Mouse (Mus musculus): ENCODE measurements around the gene Gm33543. TPM values are rescaled to one million over a fixed set of nuclear protein-coding genes. Genes with fewer than 3 reads are reported as not detected.

Gene Gm33543
- polyA plus RNA-seq, 1 experiment = 0.30 TPM

- H3K27me3 ChIP-seq (ENCODE audit: control insufficient read depth, insufficient read depth, low read length) = no peaks in the 10 kb centered on the region
- H3K4me3 ChIP-seq (ENCODE audit: control insufficient read depth, insufficient read depth, low read length) = peak overlapping the region; percentile 52
- H3K27ac ChIP-seq (ENCODE audit: control insufficient read depth, insufficient read depth, low read length) = peak overlapping the region; percentile 47; the same call in 1 of the 2 replicates
- DNase-seq = no peak
- WGBS = 37% methylated on average over 17 of the region's 17 CpGs
- no peaks in the 10 kb centered on the region for H3K36me3 ChIP-seq (ENCODE audit: control insufficient read depth, insufficient read depth, low read length)
- TF ChIP-seq POLR2A (IDR thresholded peaks at IDR 0.05; ENCODE audit: control insufficient read depth, extremely low read depth, insufficient read depth, low read length, poor library complexity) (no peak), CTCF (IDR thresholded peaks at IDR 0.05; ENCODE audit: borderline replicate concordance, control insufficient read depth, extremely low read depth, insufficient read depth, low read length, poor library complexity) (no peak)
- peaks cover 3% of the 10 kb centered on the region for H3K4me1 ChIP-seq (replicated peaks; ENCODE audit: control insufficient read depth, insufficient read depth, low read length)
These were observed 37.5 kb upstream of the Gm33543 start for GRCm38 (mm10) chr10:95879983-95880934.

GRCm38 (mm10) chr10:95870782-95871181 is 28.1 kb upstream of the Gm33543 start:
- WGBS = 91% methylated on average over 2 of the region's 2 CpGs
- TF ChIP-seq POLR2A (IDR thresholded peaks at IDR 0.05; ENCODE audit: control insufficient read depth, extremely low read depth, insufficient read depth, low read length, poor library complexity) (no peak), CTCF (IDR thresholded peaks at IDR 0.05; ENCODE audit: borderline replicate concordance, control insufficient read depth, extremely low read depth, insufficient read depth, low read length, poor library complexity) (no peak)

GRCm38 (mm10) chr10:95868348-95868747 is 25.6 kb upstream of the Gm33543 start:
- TF ChIP-seq POLR2A (IDR thresholded peaks at IDR 0.05; ENCODE audit: control insufficient read depth, extremely low read depth, insufficient read depth, low read length, poor library complexity) = no peak
- TF ChIP-seq CTCF (IDR thresholded peaks at IDR 0.05; ENCODE audit: borderline replicate concordance, control insufficient read depth, extremely low read depth, insufficient read depth, low read length, poor library complexity) = no peak
- no peak overlapping the region for H3K27ac ChIP-seq (ENCODE audit: control insufficient read depth, insufficient read depth, low read length)
- H3K4me1 ChIP-seq (replicated peaks; ENCODE audit: control insufficient read depth, insufficient read depth, low read length) = no peaks in the 10 kb centered on the region
- no peaks in the 10 kb centered on the region for H3K27me3 ChIP-seq (ENCODE audit: control insufficient read depth, insufficient read depth, low read length)
- DNase-seq = no peak
- H3K36me3 ChIP-seq (ENCODE audit: control insufficient read depth, insufficient read depth, low read length) = no peaks in the 10 kb centered on the region
- H3K4me3 ChIP-seq (ENCODE audit: control insufficient read depth, insufficient read depth, low read length) = no peak overlapping the region
- WGBS = 89% methylated on average over 6 of the region's 6 CpGs

More at GRCm38 (mm10) chr10:95870782-95871181, 28.1 kb upstream of the Gm33543 start:
- no peak for DNase-seq
- no peaks in the 10 kb centered on the region for H3K36me3 ChIP-seq (ENCODE audit: control insufficient read depth, insufficient read depth, low read length)
- no peaks in the 10 kb centered on the region for H3K4me1 ChIP-seq (replicated peaks; ENCODE audit: control insufficient read depth, insufficient read depth, low read length)
- no peak overlapping the region for H3K4me3 ChIP-seq (ENCODE audit: control insufficient read depth, insufficient read depth, low read length)
- no peaks in the 10 kb centered on the region for H3K27me3 ChIP-seq (ENCODE audit: control insufficient read depth, insufficient read depth, low read length)
- no peak overlapping the region for H3K27ac ChIP-seq (ENCODE audit: control insufficient read depth, insufficient read depth, low read length)

- Histone ChIP-seq H3K36me3 (ENCODE audit: control insufficient read depth, insufficient read depth, low read length) (no peaks in the 10 kb centered on the region), H3K4me1 (replicated peaks; ENCODE audit: control insufficient read depth, insufficient read depth, low read length) (no peaks in the 10 kb centered on the region), H3K27me3 (ENCODE audit: control insufficient read depth, insufficient read depth, low read length) (no peaks in the 10 kb centered on the region), H3K27ac (ENCODE audit: control insufficient read depth, insufficient read depth, low read length) (no peak overlapping the region), H3K4me3 (ENCODE audit: control insufficient read depth, insufficient read depth, low read length) (no peak overlapping the region)
- 96% methylated on average over 2 of the region's 2 CpGs for WGBS
- TF ChIP-seq CTCF (IDR thresholded peaks at IDR 0.05; ENCODE audit: borderline replicate concordance, control insufficient read depth, extremely low read depth, insufficient read depth, low read length, poor library complexity) (no peak), POLR2A (IDR thresholded peaks at IDR 0.05; ENCODE audit: control insufficient read depth, extremely low read depth, insufficient read depth, low read length, poor library complexity) (no peak)
- DNase-seq = no peak
These were observed 24.9 kb upstream of the Gm33543 start for GRCm38 (mm10) chr10:95867596-95867995.

- 90% methylated on average over 11 of the region's 11 CpGs for WGBS
- H3K27me3 ChIP-seq (ENCODE audit: control insufficient read depth, insufficient read depth, low read length) = no peaks in the 10 kb centered on the region
- H3K36me3 ChIP-seq (ENCODE audit: control insufficient read depth, insufficient read depth, low read length) = no peaks in the 10 kb centered on the region
- H3K4me1 ChIP-seq (replicated peaks; ENCODE audit: control insufficient read depth, insufficient read depth, low read length) = no peaks in the 10 kb centered on the region
- H3K27ac ChIP-seq (ENCODE audit: control insufficient read depth, insufficient read depth, low read length) = no peak overlapping the region
- H3K4me3 ChIP-seq (ENCODE audit: control insufficient read depth, insufficient read depth, low read length) = no peak overlapping the region
- DNase-seq = no peak
- TF ChIP-seq POLR2A (IDR thresholded peaks at IDR 0.05; ENCODE audit: control insufficient read depth, extremely low read depth, insufficient read depth, low read length, poor library complexity) (no peak), CTCF (IDR thresholded peaks at IDR 0.05; ENCODE audit: borderline replicate concordance, control insufficient read depth, extremely low read depth, insufficient read depth, low read length, poor library complexity) (no peak)
These were observed 21.8 kb upstream of the Gm33543 start for GRCm38 (mm10) chr10:95864349-95865124.

GRCm38 (mm10) chr10:95862664-95863063 is 19.9 kb upstream of the Gm33543 start:
- Histone ChIP-seq H3K4me1 (replicated peaks; ENCODE audit: control insufficient read depth, insufficient read depth, low read length) (no peaks in the 10 kb centered on the region), H3K36me3 (ENCODE audit: control insufficient read depth, insufficient read depth, low read length) (no peaks in the 10 kb centered on the region), H3K4me3 (ENCODE audit: control insufficient read depth, insufficient read depth, low read length) (no peak overlapping the region), H3K27me3 (ENCODE audit: control insufficient read depth, insufficient read depth, low read length) (no peaks in the 10 kb centered on the region), H3K27ac (ENCODE audit: control insufficient read depth, insufficient read depth, low read length) (no peak overlapping the region)
- no peak for DNase-seq
- 80% methylated on average over 3 of the region's 3 CpGs for WGBS
- TF ChIP-seq POLR2A (IDR thresholded peaks at IDR 0.05; ENCODE audit: control insufficient read depth, extremely low read depth, insufficient read depth, low read length, poor library complexity) = no peak
- TF ChIP-seq CTCF (IDR thresholded peaks at IDR 0.05; ENCODE audit: borderline replicate concordance, control insufficient read depth, extremely low read depth, insufficient read depth, low read length, poor library complexity) = no peak
